In genomic region chr2:173300663-173301630, GRCm38 (mm10) we compare ENCODE assay signal across 9 mouse cellular contexts. TPM values are rescaled to one million over a fixed set of nuclear protein-coding genes. Genes with fewer than 3 reads are reported as not detected.
DNase-seq lines count a peak whose midpoint lies in the region; ATAC-seq lines count a peak whose summit lies in the region.
"Had no signal": no experiment of that assay in that cellular context is flagged by ENCODE, and none has a peak within 500 bp of the region (broad histone marks: within the 10 kb centered on the region; RNA-seq: fewer than 3 reads in every experiment).

No protein-coding gene starts in this region.

- H3K27me3 ChIP-seq in hindbrain, embryonic 11.5 days (ENCODE audit: control insufficient read depth, insufficient read depth, low read length), result no peaks in the 10 kb centered on the region
- H3K27me3 ChIP-seq in hindbrain, embryonic 14.5 days (ENCODE audit: control insufficient read depth, insufficient read depth, low read length), result peaks cover 8% of the 10 kb centered on the region; the same call in 1 of the 2 replicates
- peaks cover 11% of the 10 kb centered on the region; the same call in 1 of the 2 replicates for H3K27me3 ChIP-seq in kidney, embryonic 16.5 days (ENCODE audit: insufficient read depth, low read length)

- no peaks in the 10 kb centered on the region for H3K4me1 ChIP-seq in hindbrain, embryonic 11.5 days (replicated peaks; ENCODE audit: control insufficient read depth, insufficient read depth, low read length)
- H3K4me1 ChIP-seq in hindbrain, embryonic 14.5 days (replicated peaks; ENCODE audit: control insufficient read depth, insufficient read depth, low read length), result no peaks in the 10 kb centered on the region
- no peaks in the 10 kb centered on the region for H3K4me1 ChIP-seq in kidney, embryonic 16.5 days (ENCODE audit: insufficient read depth, low read length)

- no peak overlapping the region for H3K9ac ChIP-seq in hindbrain, embryonic 11.5 days (ENCODE audit: low read depth, low read length)
- H3K9ac ChIP-seq in hindbrain, embryonic 14.5 days, result no peak overlapping the region; the same call in 1 of the 2 replicates
- no peak overlapping the region for H3K9ac ChIP-seq in kidney, embryonic 16.5 days (replicated peaks; ENCODE audit: low read length)
- H3K9ac ChIP-seq: limb, embryonic 13.5 days had no signal

- 73% methylated on average over 28 of the region's 28 CpGs for WGBS in hindbrain, embryonic 11.5 days
- 76% methylated on average over 28 of the region's 28 CpGs for WGBS in hindbrain, embryonic 14.5 days
- 67% methylated on average over 28 of the region's 28 CpGs for WGBS in kidney, embryonic 16.5 days

- DNase-seq in hindbrain, embryonic 11.5 days (ENCODE audit: low spot score), result peak; percentile 49
- no peak for DNase-seq in hindbrain, embryonic 14.5 days (ENCODE audit: low spot score)
- DNase-seq in urinary bladder, postnatal 14 days (ENCODE audit: low spot score), result peak; percentile 34
- no peak for DNase-seq in urinary bladder, postnatal 25 days (ENCODE audit: low spot score)
- DNase-seq in lung, postnatal 10 days, result peak; percentile 82
- DNase-seq in testis, postnatal 14 days (ENCODE audit: low spot score), result peak; percentile 21
- DNase-seq in adrenal gland, postnatal 25 days, result no peak

- no peak overlapping the region for H3K4me3 ChIP-seq in hindbrain, embryonic 11.5 days (ENCODE audit: low read depth, low read length)
- no peak overlapping the region for H3K4me3 ChIP-seq in hindbrain, embryonic 14.5 days (replicated peaks; ENCODE audit: low read length)
- H3K4me3 ChIP-seq in kidney, embryonic 16.5 days (ENCODE audit: low read length), result no peak overlapping the region
- H3K4me3 ChIP-seq: limb, embryonic 13.5 days had no signal

- no peak overlapping the region for H3K4me2 ChIP-seq in hindbrain, embryonic 11.5 days (replicated peaks; ENCODE audit: low read depth, low read length)
- no peak overlapping the region for H3K4me2 ChIP-seq in hindbrain, embryonic 14.5 days (replicated peaks)
- no peak overlapping the region for H3K4me2 ChIP-seq in kidney, embryonic 16.5 days (replicated peaks; ENCODE audit: low read depth, low read length)
- H3K4me2 ChIP-seq: limb, embryonic 13.5 days had no signal

- no peaks in the 10 kb centered on the region for H3K9me3 ChIP-seq in hindbrain, embryonic 11.5 days (ENCODE audit: control insufficient read depth, low read length)
- no peaks in the 10 kb centered on the region for H3K9me3 ChIP-seq in hindbrain, embryonic 14.5 days (ENCODE audit: control insufficient read depth, low read length)
- H3K9me3 ChIP-seq in kidney, embryonic 16.5 days (ENCODE audit: low read length), result peaks cover 7% of the 10 kb centered on the region; the same call in 1 of the 2 replicates

- no peaks in the 10 kb centered on the region for H3K36me3 ChIP-seq in hindbrain, embryonic 11.5 days (ENCODE audit: control insufficient read depth, insufficient read depth, low read length)
- no peaks in the 10 kb centered on the region for H3K36me3 ChIP-seq in hindbrain, embryonic 14.5 days (replicated peaks; ENCODE audit: control insufficient read depth, insufficient read depth)
- no peaks in the 10 kb centered on the region for H3K36me3 ChIP-seq in kidney, embryonic 16.5 days (ENCODE audit: insufficient read depth, low read length)
- H3K36me3 ChIP-seq: limb, embryonic 13.5 days had no signal

- 0 out of 2 replicates have a peak, but pooled peaks have one; percentile 51 for ATAC-seq in hindbrain, embryonic 11.5 days (ENCODE audit: low FRiP score)
- ATAC-seq in hindbrain, embryonic 14.5 days (ENCODE audit: low FRiP score), result no peak
- no peak for ATAC-seq in kidney, embryonic 16.5 days (ENCODE audit: low FRiP score, low TSS enrichment)

- no peak overlapping the region for H3K27ac ChIP-seq in hindbrain, embryonic 11.5 days (ENCODE audit: low read depth, low read length)
- no peak overlapping the region for H3K27ac ChIP-seq in hindbrain, embryonic 14.5 days
- no peak overlapping the region for H3K27ac ChIP-seq in kidney, embryonic 16.5 days (ENCODE audit: low read length)
- H3K27ac ChIP-seq: limb, embryonic 13.5 days had no signal

RNA-seq across cellular contexts. Expression of gene Pmepa1, which starts 24.6 kb away (rescaled TPM):
- 3.4 and 5.0 TPM in 2 replicates for polyA plus RNA-seq in hindbrain, embryonic 11.5 days (2014; fragmentation: Nextera tagmentation; extraction: Ambion mirVana)
- polyA plus RNA-seq in hindbrain, embryonic 14.5 days (2014; fragmentation: Nextera tagmentation; extraction: Ambion mirVana), result 5.3 and 5.4 TPM in 2 replicates
- 4.3 and 4.8 TPM in 2 replicates for polyA plus RNA-seq in kidney, embryonic 16.5 days (2015; fragmentation: Nextera tagmentation; extraction: Ambion mirVana)
- total RNA-seq in adrenal gland, postnatal 25 days (2021), result 34.2 and 78.1 TPM in 2 replicates

Comparison
In these comparisons a context has a peak if more than half of its experiments do, and no peak if none do; other contexts are left out.
1. DNase-seq: peak in hindbrain, embryonic 11.5 days (single experiment), urinary bladder, postnatal 14 days (single experiment), lung, postnatal 10 days (single experiment) and testis, postnatal 14 days (single experiment); none in hindbrain, embryonic 14.5 days (single experiment), urinary bladder, postnatal 25 days (single experiment) and adrenal gland, postnatal 25 days (single experiment).